Mouse (Mus musculus): ENCODE measurements at regions not wholly inside any gene's neighbourhood (a gene's known extent, or its start where the extent isn't known, plus 50 kb on each side); places are given as distances from the start of the nearest gene placed in this dataset.
A peak's percentile ranks its signal among the peaks of the same experiment; 100 is the strongest.

- WGBS = 64% methylated on average over 6 of the region's 6 CpGs
- Histone ChIP-seq H3K27me3 (ENCODE audit: control insufficient read depth, insufficient read depth, low read length) (no peaks in the 10 kb centered on the region), H3K27ac (ENCODE audit: low read length) (peak overlapping the region; percentile 56), H3K4me3 (replicated peaks; ENCODE audit: low read length) (no peak overlapping the region), H3K4me1 (ENCODE audit: control insufficient read depth, insufficient read depth, low read length) (peaks cover 12% of the 10 kb centered on the region), H3K4me2 (ENCODE audit: low read depth, low read length) (no peak overlapping the region), H3K9me3 (replicated peaks; ENCODE audit: control insufficient read depth, low read length) (no peaks in the 10 kb centered on the region), H3K36me3 (ENCODE audit: control insufficient read depth, insufficient read depth, low read length) (no peaks in the 10 kb centered on the region), H3K9ac (ENCODE audit: low read length) (no peak overlapping the region)
- ATAC-seq (ENCODE audit: insufficient read depth, low FRiP score) = no peak
Measured at GRCm38 (mm10) chr17:49226016-49226400, 202.2 kb upstream of the Mocs1 start.

DNA sequence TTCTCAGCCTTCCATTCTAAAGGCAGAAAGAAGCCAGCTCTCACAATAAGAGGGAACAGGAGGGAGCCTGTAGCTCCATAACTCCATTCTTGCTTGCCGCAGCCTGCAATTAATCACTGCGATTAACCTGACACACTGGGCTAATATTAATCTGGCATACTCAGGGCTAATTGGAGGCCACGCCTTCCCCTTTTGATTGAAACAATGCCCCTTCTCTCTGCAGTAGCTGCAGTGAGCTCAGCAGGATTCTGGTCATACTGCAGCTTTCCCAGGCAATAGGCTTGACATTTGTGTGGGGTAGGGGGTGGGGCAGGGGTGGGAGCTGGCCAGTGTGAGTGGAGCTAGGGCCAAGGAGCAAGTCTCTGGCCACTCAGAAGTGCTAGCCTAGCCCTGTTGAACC lies 196.9 kb upstream of the Mocs1 start:
- Histone ChIP-seq H3K9ac (ENCODE audit: low read length) (no peak overlapping the region), H3K36me3 (ENCODE audit: control insufficient read depth, insufficient read depth, low read length) (no peaks in the 10 kb centered on the region), H3K4me1 (ENCODE audit: control insufficient read depth, insufficient read depth, low read length) (peaks cover 8% of the 10 kb centered on the region; the same call in 1 of the 2 replicates), H3K4me3 (replicated peaks; ENCODE audit: low read length) (no peak overlapping the region), H3K9me3 (replicated peaks; ENCODE audit: control insufficient read depth, low read length) (no peaks in the 10 kb centered on the region), H3K27me3 (ENCODE audit: control insufficient read depth, insufficient read depth, low read length) (no peaks in the 10 kb centered on the region), H3K4me2 (ENCODE audit: low read depth, low read length) (no peak overlapping the region), H3K27ac (ENCODE audit: low read length) (no peak overlapping the region)
- peak; percentile 79 for ATAC-seq (ENCODE audit: insufficient read depth, low FRiP score)
- 48% methylated on average over 3 of the region's 3 CpGs for WGBS

- no peak overlapping the region for H3K4me2 ChIP-seq (ENCODE audit: low read depth, low read length)
- no peak overlapping the region for H3K4me3 ChIP-seq (replicated peaks; ENCODE audit: low read length)
- H3K4me1 ChIP-seq (ENCODE audit: control insufficient read depth, insufficient read depth, low read length) = peaks cover 8% of the 10 kb centered on the region
- H3K9ac ChIP-seq (ENCODE audit: low read length) = no peak overlapping the region
- no peaks in the 10 kb centered on the region for H3K27me3 ChIP-seq (ENCODE audit: control insufficient read depth, insufficient read depth, low read length)
- H3K36me3 ChIP-seq (ENCODE audit: control insufficient read depth, insufficient read depth, low read length) = no peaks in the 10 kb centered on the region
- ATAC-seq (ENCODE audit: insufficient read depth, low FRiP score) = no peak
- no peaks in the 10 kb centered on the region for H3K9me3 ChIP-seq (replicated peaks; ENCODE audit: control insufficient read depth, low read length)
- H3K27ac ChIP-seq (ENCODE audit: low read length) = no peak overlapping the region
Measured at GRCm38 (mm10) chr17:49240097-49240496, 188.1 kb upstream of the Mocs1 start.

- Histone ChIP-seq H3K36me3 (ENCODE audit: control insufficient read depth, insufficient read depth, low read length) (no peaks in the 10 kb centered on the region), H3K4me1 (ENCODE audit: control insufficient read depth, insufficient read depth, low read length) (peaks cover 8% of the 10 kb centered on the region), H3K27ac (ENCODE audit: low read length) (peak overlapping the region; percentile 55; the same call in 1 of the 2 replicates), H3K4me2 (ENCODE audit: low read depth, low read length) (no peak overlapping the region), H3K4me3 (replicated peaks; ENCODE audit: low read length) (no peak overlapping the region), H3K9me3 (replicated peaks; ENCODE audit: control insufficient read depth, low read length) (no peaks in the 10 kb centered on the region), H3K27me3 (ENCODE audit: control insufficient read depth, insufficient read depth, low read length) (no peaks in the 10 kb centered on the region), H3K9ac (ENCODE audit: low read length) (no peak overlapping the region)
- 21% methylated on average over 2 of the region's 2 CpGs for WGBS
- peak; percentile 70; the same call in 1 of the 2 replicates for ATAC-seq (ENCODE audit: insufficient read depth, low FRiP score)
Measured at GRCm38 (mm10) chr17:49243419-49243818, 184.7 kb upstream of the Mocs1 start.

GRCm38 (mm10) chr17:49245013-49245412 lies 183.1 kb upstream of the Mocs1 start:
- no peaks in the 10 kb centered on the region for H3K9me3 ChIP-seq (replicated peaks; ENCODE audit: control insufficient read depth, low read length)
- no peak overlapping the region for H3K4me3 ChIP-seq (replicated peaks; ENCODE audit: low read length)
- no peak overlapping the region for H3K4me2 ChIP-seq (ENCODE audit: low read depth, low read length)
- no peaks in the 10 kb centered on the region for H3K36me3 ChIP-seq (ENCODE audit: control insufficient read depth, insufficient read depth, low read length)
- H3K27me3 ChIP-seq (ENCODE audit: control insufficient read depth, insufficient read depth, low read length) = no peaks in the 10 kb centered on the region
- ATAC-seq (ENCODE audit: insufficient read depth, low FRiP score) = no peak
- H3K27ac ChIP-seq (ENCODE audit: low read length) = no peak overlapping the region
- H3K9ac ChIP-seq (ENCODE audit: low read length) = no peak overlapping the region
- H3K4me1 ChIP-seq (ENCODE audit: control insufficient read depth, insufficient read depth, low read length) = peaks cover 8% of the 10 kb centered on the region
- WGBS = 56% methylated on average over 2 of the region's 2 CpGs

DNA sequence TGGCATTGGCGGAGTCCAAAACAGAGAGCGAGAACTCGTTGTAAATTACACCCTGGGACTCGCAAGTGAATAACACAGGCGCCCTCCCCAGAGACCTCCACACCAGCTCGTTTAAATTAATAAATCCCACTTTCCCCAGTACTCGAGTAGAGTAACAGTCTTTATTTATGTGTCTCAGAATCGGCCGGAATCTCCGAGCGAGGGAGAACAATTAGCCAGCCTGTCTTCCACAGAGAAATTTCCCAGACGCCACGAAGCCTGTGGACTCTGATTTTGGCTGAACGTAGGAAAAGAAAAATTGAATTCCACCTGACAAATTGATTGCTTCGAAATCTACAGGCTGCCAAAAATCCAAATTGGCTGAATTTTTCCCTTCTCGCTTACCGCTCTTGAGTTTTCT lies 180.9 kb upstream of the Mocs1 start:
- Histone ChIP-seq H3K9ac (ENCODE audit: low read length) (no peak overlapping the region), H3K9me3 (replicated peaks; ENCODE audit: control insufficient read depth, low read length) (no peaks in the 10 kb centered on the region), H3K27ac (ENCODE audit: low read length) (peak overlapping the region; percentile 2; the same call in 1 of the 2 replicates), H3K4me2 (ENCODE audit: low read depth, low read length) (no peak overlapping the region), H3K4me3 (replicated peaks; ENCODE audit: low read length) (no peak overlapping the region), H3K27me3 (ENCODE audit: control insufficient read depth, insufficient read depth, low read length) (no peaks in the 10 kb centered on the region), H3K36me3 (ENCODE audit: control insufficient read depth, insufficient read depth, low read length) (no peaks in the 10 kb centered on the region), H3K4me1 (ENCODE audit: control insufficient read depth, insufficient read depth, low read length) (peaks cover 8% of the 10 kb centered on the region)
- peak; percentile 35; the same call in 1 of the 2 replicates for ATAC-seq (ENCODE audit: insufficient read depth, low FRiP score)
- 38% methylated on average over 17 of the region's 17 CpGs for WGBS

DNA sequence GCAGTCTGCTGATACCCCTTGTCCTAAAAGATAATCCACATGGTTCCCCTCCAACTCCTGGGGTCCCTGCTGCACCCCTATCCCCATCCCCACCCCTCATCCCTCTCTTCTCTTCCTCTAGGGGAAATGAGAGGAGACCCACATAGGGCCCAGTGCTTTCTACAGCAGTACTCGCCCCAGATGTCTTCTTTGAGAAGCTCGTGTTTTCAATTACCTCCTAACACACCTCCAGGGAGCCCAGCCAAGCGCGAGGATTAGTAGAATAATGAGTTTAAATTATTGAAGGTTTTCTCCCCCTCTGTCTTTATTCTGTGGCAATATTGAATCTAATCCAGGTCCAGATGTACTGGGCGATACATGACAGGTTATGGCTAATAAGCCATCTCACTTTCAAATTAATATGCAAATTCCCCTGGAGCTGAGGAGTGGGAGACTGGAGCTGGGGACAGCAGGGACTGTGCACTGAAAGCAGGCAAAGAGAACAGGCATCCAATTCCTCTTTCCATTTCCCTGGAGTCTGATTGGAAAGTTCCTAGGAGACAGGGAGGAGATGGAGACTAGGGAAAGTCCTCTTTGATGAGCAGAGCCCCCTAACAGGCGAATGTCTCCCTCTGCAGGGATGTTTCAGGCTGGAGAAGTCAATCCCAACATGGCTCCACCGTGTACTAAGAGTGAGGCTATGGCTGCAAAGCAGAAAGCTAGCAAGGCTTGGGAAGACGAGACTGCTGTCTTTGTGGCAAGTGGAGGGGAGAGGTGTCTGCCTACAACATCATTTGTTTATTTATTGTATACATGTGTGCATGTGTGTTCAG lies 177.2 kb upstream of the Mocs1 start:
- H3K4me1 ChIP-seq (ENCODE audit: control insufficient read depth, insufficient read depth, low read length) = no peaks in the 10 kb centered on the region
- H3K27me3 ChIP-seq (ENCODE audit: control insufficient read depth, insufficient read depth, low read length) = no peaks in the 10 kb centered on the region
- H3K36me3 ChIP-seq (ENCODE audit: control insufficient read depth, insufficient read depth, low read length) = no peaks in the 10 kb centered on the region
- no peak overlapping the region for H3K9ac ChIP-seq (ENCODE audit: low read length)
- no peak for ATAC-seq (ENCODE audit: insufficient read depth, low FRiP score)
- H3K4me2 ChIP-seq (ENCODE audit: low read depth, low read length) = no peak overlapping the region
- H3K9me3 ChIP-seq (replicated peaks; ENCODE audit: control insufficient read depth, low read length) = no peaks in the 10 kb centered on the region
- no peak overlapping the region for H3K27ac ChIP-seq (ENCODE audit: low read length)
- H3K4me3 ChIP-seq (replicated peaks; ENCODE audit: low read length) = no peak overlapping the region
- 56% methylated on average over 8 of the region's 8 CpGs for WGBS

- no peak for ATAC-seq (ENCODE audit: insufficient read depth, low FRiP score)
- Histone ChIP-seq H3K27me3 (ENCODE audit: control insufficient read depth, insufficient read depth, low read length) (no peaks in the 10 kb centered on the region), H3K4me1 (ENCODE audit: control insufficient read depth, insufficient read depth, low read length) (no peaks in the 10 kb centered on the region), H3K4me3 (replicated peaks; ENCODE audit: low read length) (no peak overlapping the region), H3K9me3 (replicated peaks; ENCODE audit: control insufficient read depth, low read length) (no peaks in the 10 kb centered on the region), H3K4me2 (ENCODE audit: low read depth, low read length) (no peak overlapping the region), H3K9ac (ENCODE audit: low read length) (no peak overlapping the region), H3K36me3 (ENCODE audit: control insufficient read depth, insufficient read depth, low read length) (no peaks in the 10 kb centered on the region), H3K27ac (ENCODE audit: low read length) (no peak overlapping the region)
- WGBS = 72% methylated on average over 3 of the region's 3 CpGs
Measured at GRCm38 (mm10) chr17:49252271-49252670, 175.9 kb upstream of the Mocs1 start.

- Histone ChIP-seq H3K4me2 (ENCODE audit: low read depth, low read length) (no peak overlapping the region), H3K27me3 (ENCODE audit: control insufficient read depth, insufficient read depth, low read length) (no peaks in the 10 kb centered on the region), H3K36me3 (ENCODE audit: control insufficient read depth, insufficient read depth, low read length) (no peaks in the 10 kb centered on the region), H3K4me1 (ENCODE audit: control insufficient read depth, insufficient read depth, low read length) (no peaks in the 10 kb centered on the region), H3K9ac (ENCODE audit: low read length) (no peak overlapping the region), H3K9me3 (replicated peaks; ENCODE audit: control insufficient read depth, low read length) (no peaks in the 10 kb centered on the region), H3K27ac (ENCODE audit: low read length) (no peak overlapping the region), H3K4me3 (replicated peaks; ENCODE audit: low read length) (no peak overlapping the region)
- no peak for ATAC-seq (ENCODE audit: insufficient read depth, low FRiP score)
Measured at GRCm38 (mm10) chr17:49258496-49258895, 169.7 kb upstream of the Mocs1 start.

Measured in stomach, embryonic 16.5 days (tissue).